Mouse (Mus musculus): Measurements from ENCODE around the gene Spsb1.
A peak's percentile ranks its signal among the peaks of the same experiment; 100 is the strongest.

The Spsb1 gene

GRCm38 (mm10) chr4:149909551-149909950, 45.3 kb downstream of the Spsb1 start:
- no peak for DNase-seq

- DNase-seq: no peak
Observed at GRCm38 (mm10) chr4:149908923-149909322, 45.9 kb downstream of the Spsb1 start.

GRCm38 (mm10) chr4:149907656-149908055, 47.2 kb downstream of the Spsb1 start:
- DNase-seq: no peak

- no peak for DNase-seq
Observed at GRCm38 (mm10) chr4:149906921-149907320, 47.9 kb downstream of the Spsb1 start.

GRCm38 (mm10) chr4:149905302-149905974, 49.4 kb downstream of the Spsb1 start:
- no peak for DNase-seq

GRCm38 (mm10) chr4:149903026-149903425, 51.8 kb downstream of the Spsb1 start:
- DNase-seq: no peak

GRCm38 (mm10) chr4:149901349-149901782, 53.5 kb downstream of the Spsb1 start:
- no peak for DNase-seq

- DNase-seq: no peak
Observed at GRCm38 (mm10) chr4:149897661-149898260, 57.1 kb downstream of the Spsb1 start.

- no peak for DNase-seq
Observed at GRCm38 (mm10) chr4:149896024-149896538, 58.8 kb downstream of the Spsb1 start.

- no peak for DNase-seq
Observed at GRCm38 (mm10) chr4:149895226-149895625, 59.6 kb downstream of the Spsb1 start.

GRCm38 (mm10) chr4:149894300-149894699, 60.5 kb downstream of the Spsb1 start:
- DNase-seq: no peak

GRCm38 (mm10) chr4:149893611-149894151, 61.2 kb downstream of the Spsb1 start:
- peak; percentile 68 for DNase-seq

GRCm38 (mm10) chr4:149891172-149891960, 63.5 kb downstream of the Spsb1 start:
- no peak for DNase-seq

GRCm38 (mm10) chr4:149890551-149890950, 64.3 kb downstream of the Spsb1 start:
- DNase-seq: no peak

- no peak for DNase-seq
Observed at GRCm38 (mm10) chr4:149889851-149890250, 65.0 kb downstream of the Spsb1 start.

GRCm38 (mm10) chr4:149888736-149889470, 65.9 kb downstream of the Spsb1 start:
- DNase-seq: no peak

- no peak for DNase-seq
Observed at GRCm38 (mm10) chr4:149888156-149888555, 66.7 kb downstream of the Spsb1 start.

- no peak for DNase-seq
Observed at GRCm38 (mm10) chr4:149886298-149887271, 68.3 kb downstream of the Spsb1 start.

GRCm38 (mm10) chr4:149883990-149884389, 70.9 kb downstream of the Spsb1 start:
- DNase-seq: no peak

- no peak for DNase-seq
Observed at GRCm38 (mm10) chr4:149882139-149882916, 72.5 kb downstream of the Spsb1 start.

Data from cerebellum, adult 9-10 months (tissue).